Mouse (Mus musculus): Measurements from ENCODE around the gene Pfdn2.
A peak's percentile ranks its signal among the peaks of the same experiment; 100 is the strongest.

- no peak for TF ChIP-seq CTCF (IDR thresholded peaks at IDR 0.05; ENCODE audit: borderline replicate concordance, insufficient read depth, low read depth, low read length)
- peak; percentile 78; the same call in 1 of the 2 replicates for TF ChIP-seq POLR2A (IDR thresholded peaks at IDR 0.05; ENCODE audit: borderline replicate concordance, insufficient read depth, low read length)
Observed at GRCm38 (mm10) chr1:171360656-171361055, 15.2 kb downstream of the Pfdn2 start, which contains the start of gene Klhdc9.

Measured in cerebellum, adult 2 months (tissue).